7 mouse cellular contexts compared by ENCODE assay signal in genomic region chr5:123394957-123395881, GRCm38 (mm10). TPM values are rescaled to one million over a fixed set of nuclear protein-coding genes. Genes with fewer than 3 reads are reported as not detected.
DNase-seq lines count a peak whose midpoint lies in the region; ATAC-seq lines count a peak whose summit lies in the region.

No protein-coding gene starts in this region.

- H3K9ac ChIP-seq in heart, embryonic 15.5 days = peak overlapping the region; percentile 94
- peak overlapping the region; percentile 93 for H3K9ac ChIP-seq in liver, embryonic 11.5 days (ENCODE audit: low read depth, low read length)

- no peaks in the 10 kb centered on the region for H3K27me3 ChIP-seq in heart, embryonic 15.5 days
- H3K27me3 ChIP-seq in liver, embryonic 11.5 days (replicated peaks; ENCODE audit: control insufficient read depth, insufficient read depth, low read length) = no peaks in the 10 kb centered on the region

- H3K9me3 ChIP-seq in heart, embryonic 15.5 days (replicated peaks) = no peaks in the 10 kb centered on the region
- H3K9me3 ChIP-seq in liver, embryonic 11.5 days (ENCODE audit: control insufficient read depth, low read length) = no peaks in the 10 kb centered on the region

- peaks cover 51% of the 10 kb centered on the region for H3K4me1 ChIP-seq in heart, embryonic 15.5 days (replicated peaks)
- H3K4me1 ChIP-seq in liver, embryonic 11.5 days (replicated peaks; ENCODE audit: control insufficient read depth, insufficient read depth, low read length) = peaks cover 37% of the 10 kb centered on the region

- peak overlapping the region; percentile 91 for H3K27ac ChIP-seq in heart, embryonic 15.5 days
- H3K27ac ChIP-seq in liver, embryonic 11.5 days (ENCODE audit: low read depth, low read length) = peak overlapping the region; percentile 76

- peak; percentile 5; the same call in 1 of the 2 replicates for ATAC-seq in heart, embryonic 15.5 days (replicated peaks; ENCODE audit: insufficient number of reproducible peaks, insufficient read depth, low FRiP score, low read depth)
- peak; percentile 24; the same call in 1 of the 2 replicates for ATAC-seq in liver, embryonic 11.5 days (replicated peaks; ENCODE audit: low FRiP score)

- peak overlapping the region; percentile 94 for H3K4me2 ChIP-seq in heart, embryonic 15.5 days
- H3K4me2 ChIP-seq in liver, embryonic 11.5 days = peak overlapping the region; percentile 87

- peak overlapping the region; percentile 90 for H3K4me3 ChIP-seq in heart, embryonic 15.5 days
- H3K4me3 ChIP-seq in liver, embryonic 11.5 days (ENCODE audit: low read depth, low read length) = peak overlapping the region; percentile 97

- H3K36me3 ChIP-seq in heart, embryonic 15.5 days = no peaks in the 10 kb centered on the region
- H3K36me3 ChIP-seq in liver, embryonic 11.5 days (ENCODE audit: control insufficient read depth, insufficient read depth, low read length) = no peaks in the 10 kb centered on the region

- peak; percentile 34 for DNase-seq in urinary bladder, postnatal 14 days (ENCODE audit: low spot score)
- DNase-seq in urinary bladder, postnatal 25 days (ENCODE audit: low spot score) = no peak
- DNase-seq in cerebellum, adult 9-11 months = peak; percentile 61
- peak; percentile 67 for DNase-seq in liver, embryonic 11.5 days (ENCODE audit: low spot score)
- peak; percentile 34 for DNase-seq in natural killer cell, adult 2 months (ENCODE audit: low spot score in 2 of 2)
- no peak for DNase-seq in right cerebral cortex, postnatal 36 days (ENCODE audit: low spot score in 2 of 2)

- under 1% methylated on average over 64 of the region's 65 CpGs for WGBS in heart, embryonic 15.5 days
- under 1% methylated on average over 65 of the region's 65 CpGs for WGBS in liver, embryonic 11.5 days

RNA-seq across cellular contexts. Expression of gene Mlxip, which starts 0.6 kb away (rescaled TPM):
- polyA plus RNA-seq in heart, embryonic 15.5 days (2015; fragmentation: Nextera tagmentation; extraction: Ambion mirVana) = 9.1 and 14.4 TPM in 2 replicates
- polyA plus RNA-seq in liver, embryonic 11.5 days (2014; fragmentation: Nextera tagmentation; extraction: Ambion mirVana) = 13.7 and 14.0 TPM in 2 replicates

RNA-seq across cellular contexts. Expression of gene Bcl7a, which starts 51.6 kb away (rescaled TPM):
- 12.4 and 15.4 TPM in 2 replicates for polyA plus RNA-seq in heart, embryonic 15.5 days (2015; fragmentation: Nextera tagmentation; extraction: Ambion mirVana)
- 18.2 and 21.1 TPM in 2 replicates for polyA plus RNA-seq in liver, embryonic 11.5 days (2014; fragmentation: Nextera tagmentation; extraction: Ambion mirVana)

Comparison
In these comparisons a context has a peak if more than half of its experiments do, and no peak if none do; other contexts are left out.
1. DNase-seq: peak in urinary bladder, postnatal 14 days (single experiment), cerebellum, adult 9-11 months (single experiment), liver, embryonic 11.5 days (single experiment) and natural killer cell, adult 2 months (2 of 2); none in urinary bladder, postnatal 25 days (single experiment) and right cerebral cortex, postnatal 36 days (0 of 2).